Mouse (Mus musculus) testis, adult 2 months (tissue): ENCODE results near the gene Mpnd.

Source experiments
- CTCF ChIP-seq: fragments of 200-500 bp; IDR thresholded peaks from 2 replicates; pipeline ENCODE4 v1.5.1; 2012; ENCODE audit warnings: low read depth, mild to moderate bottlenecking, inconsistent platforms, low read length, moderate library complexity; ENCODE audit not compliant: control insufficient read depth, insufficient read depth, insufficient replicate concordance
- POLR2A ChIP-seq: fragments of 200-500 bp; IDR thresholded peaks from 2 replicates; pipeline ENCODE4 v1.6.1; 2012; ENCODE audit warnings: low read depth, mild to moderate bottlenecking, inconsistent platforms, low read length, moderate library complexity; ENCODE audit not compliant: control insufficient read depth

DNA sequence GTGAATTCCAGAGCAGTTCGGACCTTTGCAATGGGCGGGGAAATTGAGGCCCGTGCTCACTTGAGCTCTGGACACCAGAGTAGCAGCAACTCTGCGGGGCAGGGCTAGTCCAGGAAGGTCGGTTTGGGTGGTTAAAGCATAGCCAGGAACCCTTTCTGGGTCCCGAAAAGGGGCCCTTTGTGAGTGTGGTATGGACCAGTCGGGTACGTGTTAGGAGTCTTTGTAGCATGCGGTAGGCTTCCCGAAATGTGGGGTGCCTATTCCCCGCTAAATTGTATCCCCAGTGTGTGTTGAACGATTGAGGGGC lies 35.3 kb downstream of the Mpnd start:
- TF ChIP-seq CTCF (no peak), POLR2A (no peak)
